Comparison of ENCODE assay signal across 8 mouse cellular contexts in genomic region chr10:120646862-120647311, GRCm38 (mm10).
A peak's percentile ranks its signal among the peaks of the same experiment; 100 is the strongest.
DNase-seq lines count a peak whose midpoint lies in the region; ATAC-seq and TF ChIP-seq lines count a peak whose summit lies in the region.

No protein-coding gene starts in this region.

- H3K9ac ChIP-seq in kidney, embryonic 15.5 days: no peak overlapping the region
- no peak overlapping the region for H3K9ac ChIP-seq in forebrain, embryonic 15.5 days (replicated peaks)
- H3K9ac ChIP-seq in intestine, postnatal 0 days (ENCODE audit: low read depth, low read length): no peak overlapping the region
- H3K9ac ChIP-seq in midbrain, embryonic 15.5 days: peak overlapping the region; percentile 22; the same call in 1 of the 2 replicates

- no peak for DNase-seq in kidney, adult 18-20 months
- peak; percentile 83 for DNase-seq in brain, embryonic 14.5 days (ENCODE audit: low read depth)
- no peak for DNase-seq in natural killer cell, adult 2 months (ENCODE audit: low spot score in 2 of 2)
- no peak for DNase-seq in thymus, postnatal 0 days (ENCODE audit: low spot score)

- H3K4me1 ChIP-seq in kidney, embryonic 15.5 days: peaks cover 21% of the 10 kb centered on the region
- H3K4me1 ChIP-seq in forebrain, embryonic 15.5 days: peaks cover 21% of the 10 kb centered on the region
- H3K4me1 ChIP-seq in intestine, postnatal 0 days (replicated peaks; ENCODE audit: control insufficient read depth, insufficient read depth, low read length): no peaks in the 10 kb centered on the region
- peaks cover 11% of the 10 kb centered on the region for H3K4me1 ChIP-seq in midbrain, embryonic 15.5 days

- peak overlapping the region; percentile 50 for H3K4me2 ChIP-seq in kidney, embryonic 15.5 days
- peak overlapping the region; percentile 29 for H3K4me2 ChIP-seq in forebrain, embryonic 15.5 days (replicated peaks)
- peak overlapping the region; percentile 30; the same call in 1 of the 2 replicates for H3K4me2 ChIP-seq in intestine, postnatal 0 days (replicated peaks; ENCODE audit: low read depth)
- peak overlapping the region; percentile 45 for H3K4me2 ChIP-seq in midbrain, embryonic 15.5 days

- H3K9me3 ChIP-seq in kidney, embryonic 15.5 days (replicated peaks): no peaks in the 10 kb centered on the region
- no peaks in the 10 kb centered on the region for H3K9me3 ChIP-seq in forebrain, embryonic 15.5 days
- H3K9me3 ChIP-seq in intestine, postnatal 0 days (ENCODE audit: control insufficient read depth): no peaks in the 10 kb centered on the region
- H3K9me3 ChIP-seq in midbrain, embryonic 15.5 days: 0 out of 2 replicates have a peak, but pooled peaks cover 4% of the 10 kb centered on the region

- 7% methylated on average over 14 of the region's 14 CpGs for WGBS in kidney, embryonic 15.5 days
- 4% methylated on average over 14 of the region's 14 CpGs for WGBS in forebrain, embryonic 15.5 days
- 16% methylated on average over 14 of the region's 14 CpGs for WGBS in intestine, postnatal 0 days
- 2% methylated on average over 14 of the region's 14 CpGs for WGBS in midbrain, embryonic 15.5 days

- no peaks in the 10 kb centered on the region for H3K36me3 ChIP-seq in kidney, embryonic 15.5 days
- H3K36me3 ChIP-seq in forebrain, embryonic 15.5 days: no peaks in the 10 kb centered on the region
- no peaks in the 10 kb centered on the region for H3K36me3 ChIP-seq in intestine, postnatal 0 days (ENCODE audit: control insufficient read depth, insufficient read depth)
- no peaks in the 10 kb centered on the region for H3K36me3 ChIP-seq in midbrain, embryonic 15.5 days (replicated peaks)

- H3K4me3 ChIP-seq in kidney, embryonic 15.5 days (replicated peaks): peak overlapping the region; percentile 7; the same call in 1 of the 2 replicates
- H3K4me3 ChIP-seq in forebrain, embryonic 15.5 days: peak overlapping the region; percentile 4; the same call in 1 of the 2 replicates
- no peak overlapping the region for H3K4me3 ChIP-seq in intestine, postnatal 0 days (ENCODE audit: low read depth, low read length)
- H3K4me3 ChIP-seq in midbrain, embryonic 15.5 days: 0 out of 2 replicates have a peak overlapping the region, but pooled peaks have one; percentile 13

- TF ChIP-seq POLR2A in brain, embryonic 14.5 days (IDR thresholded peaks at IDR 0.05; ENCODE audit: borderline replicate concordance, extremely low read depth, insufficient read depth, insufficient read length, poor library complexity, severe bottlenecking): no peak

- ATAC-seq in kidney, embryonic 15.5 days (replicated peaks; ENCODE audit: low FRiP score): peak; percentile 80
- ATAC-seq in forebrain, embryonic 15.5 days (replicated peaks): peak; percentile 53; the same call in 1 of the 2 replicates
- ATAC-seq in intestine, postnatal 0 days: no peak
- ATAC-seq in midbrain, embryonic 15.5 days (replicated peaks): no peak

- peak overlapping the region; percentile 38 for H3K27ac ChIP-seq in kidney, embryonic 15.5 days
- no peak overlapping the region for H3K27ac ChIP-seq in forebrain, embryonic 15.5 days (replicated peaks)
- H3K27ac ChIP-seq in intestine, postnatal 0 days (ENCODE audit: low read depth, low read length): no peak overlapping the region
- peak overlapping the region; percentile 42; the same call in 1 of the 2 replicates for H3K27ac ChIP-seq in midbrain, embryonic 15.5 days

- no peaks in the 10 kb centered on the region for H3K27me3 ChIP-seq in kidney, embryonic 15.5 days
- no peaks in the 10 kb centered on the region for H3K27me3 ChIP-seq in forebrain, embryonic 15.5 days
- no peaks in the 10 kb centered on the region for H3K27me3 ChIP-seq in intestine, postnatal 0 days (replicated peaks; ENCODE audit: control insufficient read depth, insufficient read depth, low read length)
- 0 out of 2 replicates have a peak, but pooled peaks cover 2% of the 10 kb centered on the region for H3K27me3 ChIP-seq in midbrain, embryonic 15.5 days (replicated peaks)

- TF ChIP-seq CTCF in brain, embryonic 14.5 days (IDR thresholded peaks at IDR 0.05; ENCODE audit: borderline replicate concordance, extremely low read depth, insufficient read depth, insufficient read length): no peak
- TF ChIP-seq CTCF in intestine, postnatal 0 days (IDR thresholded peaks at IDR 0.05; ENCODE audit: low read depth): no peak

Comparison
In these comparisons a context has a peak if more than half of its experiments do, and no peak if none do; other contexts are left out.
1. ATAC-seq: peak in kidney, embryonic 15.5 days (single experiment) and forebrain, embryonic 15.5 days (single experiment); none in intestine, postnatal 0 days (single experiment) and midbrain, embryonic 15.5 days (single experiment).
2. H3K27ac ChIP-seq: peak in kidney, embryonic 15.5 days (single experiment) and midbrain, embryonic 15.5 days (single experiment); none in forebrain, embryonic 15.5 days (single experiment) and intestine, postnatal 0 days (single experiment).
3. Peak in every context shown above with its lines, with median percentiles within 50 percentile points of each other: H3K4me2 ChIP-seq.